Mouse (Mus musculus) granulocyte monocyte progenitor cell, adult 5-6 weeks (primary cell): Measurements from ENCODE around the gene Zbed6. TPM values are rescaled to one million over a fixed set of nuclear protein-coding genes. Genes with fewer than 3 reads are reported as not detected.

Experiments
- ATAC-seq: replicated peaks from 2 replicates; pipeline ENCODE4 v1.8.0; 2016; ENCODE audit warnings: mild to moderate bottlenecking, moderate TSS enrichment, inconsistent platforms; ENCODE audit not compliant: poor library complexity, severe bottlenecking
- total RNA-seq, 2 experiments: library from RNA; stranded (forward) in 1 of 2; stranded (reverse) in 1 of 2; fragments of 200-712, 200-1000 nt in 1 of 2; fragments of >200 nt in 1 of 2; fragmentation: Nextera tagmentation in 1 of 2; gene quantifications; 2 replicates each; pipeline ENCODE4 v1.2.3; 2014 to 2017

Zbed6 gene
- total RNA-seq, 2 experiments from 2014 or later: 14.5 to 23.1 TPM

GRCm38 (mm10) chr1:133664203-133664970 is 3.7 kb upstream of the Zbed6 start:
- no peak for ATAC-seq

GRCm38 (mm10) chr1:133663427-133663826 is 2.7 kb upstream of the Zbed6 start:
- ATAC-seq: no peak

- ATAC-seq: no peak
These were observed 2.3 kb upstream of the Zbed6 start for GRCm38 (mm10) chr1:133662941-133663340.

GRCm38 (mm10) chr1:133661203-133661933 is 683 bp upstream of the Zbed6 start, which contains the start of gene Gm38394:
TSS of gene Gm38394 (minus strand) at chr1:133661318.
- peak; percentile 100 for ATAC-seq

- ATAC-seq: no peak
These were observed 1.8 kb downstream of the Zbed6 start for GRCm38 (mm10) chr1:133658878-133659277.

- ATAC-seq: no peak
These were observed 3.9 kb downstream of the Zbed6 start for GRCm38 (mm10) chr1:133656811-133657210.

- ATAC-seq: no peak
These were observed 7.7 kb downstream of the Zbed6 start for GRCm38 (mm10) chr1:133653033-133653432.

- no peak for ATAC-seq
These were observed 10.2 kb downstream of the Zbed6 start for GRCm38 (mm10) chr1:133650288-133651055.

GRCm38 (mm10) chr1:133645652-133646051 is 15.0 kb downstream of the Zbed6 start:
- no peak for ATAC-seq

- no peak for ATAC-seq
These were observed 19.5 kb downstream of the Zbed6 start for GRCm38 (mm10) chr1:133641163-133641562.

- ATAC-seq: no peak
These were observed 22.2 kb downstream of the Zbed6 start for GRCm38 (mm10) chr1:133638517-133638916.

- no peak for ATAC-seq
These were observed 28.5 kb downstream of the Zbed6 start for GRCm38 (mm10) chr1:133632168-133632567.

- no peak for ATAC-seq
These were observed 35.6 kb downstream of the Zbed6 start for GRCm38 (mm10) chr1:133625052-133625451.

GRCm38 (mm10) chr1:133618311-133618710 is 42.4 kb downstream of the Zbed6 start:
- no peak for ATAC-seq

GRCm38 (mm10) chr1:133617908-133618307 is 42.8 kb downstream of the Zbed6 start:
- no peak for ATAC-seq

- ATAC-seq: peak; percentile 33
These were observed 46.9 kb downstream of the Zbed6 start for GRCm38 (mm10) chr1:133613817-133614216.

- ATAC-seq: no peak
These were observed 49.2 kb downstream of the Zbed6 start for GRCm38 (mm10) chr1:133611436-133611835.

GRCm38 (mm10) chr1:133610601-133611000 is 50.1 kb downstream of the Zbed6 start:
- ATAC-seq: no peak

GRCm38 (mm10) chr1:133609771-133610502 is 50.7 kb downstream of the Zbed6 start, which contains the start of gene Snrpe:
TSS of gene Snrpe (minus strand) at chr1:133610291.
- ATAC-seq: peak; percentile 96
